Mouse (Mus musculus): ENCODE results near the gene Tbp.

DNA sequence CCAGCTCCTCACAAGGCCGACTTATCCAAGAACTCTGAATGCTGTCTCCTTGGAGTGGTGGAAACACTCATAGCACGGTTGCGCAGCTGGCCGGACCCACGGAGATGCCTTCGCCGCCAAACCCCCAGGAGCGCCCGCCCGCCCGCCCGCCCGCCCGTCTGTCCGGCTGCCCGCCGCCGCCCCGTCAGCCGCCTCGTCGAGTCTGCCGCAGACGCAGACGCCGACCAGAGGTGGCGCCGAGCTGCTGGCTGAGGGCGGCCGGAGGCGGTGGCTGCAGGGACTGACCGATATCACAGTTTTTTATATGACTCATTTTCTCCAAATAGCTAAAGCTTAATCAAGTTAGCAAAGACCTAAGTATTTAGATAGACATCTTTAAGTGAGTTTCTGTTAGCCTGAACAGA, 77.6 kb downstream of the Tbp start:
- no peak for TF ChIP-seq POLR2A (IDR thresholded peaks at IDR 0.05; ENCODE audit: insufficient read depth, low read depth, low read length)
- no peak for TF ChIP-seq CTCF (IDR thresholded peaks at IDR 0.05; ENCODE audit: insufficient read depth, low read depth, low read length)

Data from olfactory bulb, adult 2 months (tissue).